Mouse (Mus musculus): ENCODE measurements around the gene Sema7a. TPM values are rescaled to one million over a fixed set of nuclear protein-coding genes. Genes with fewer than 3 reads are reported as not detected.

Sema7a gene
- polyA plus RNA-seq, 1 experiment: 6.5 TPM

DNA sequence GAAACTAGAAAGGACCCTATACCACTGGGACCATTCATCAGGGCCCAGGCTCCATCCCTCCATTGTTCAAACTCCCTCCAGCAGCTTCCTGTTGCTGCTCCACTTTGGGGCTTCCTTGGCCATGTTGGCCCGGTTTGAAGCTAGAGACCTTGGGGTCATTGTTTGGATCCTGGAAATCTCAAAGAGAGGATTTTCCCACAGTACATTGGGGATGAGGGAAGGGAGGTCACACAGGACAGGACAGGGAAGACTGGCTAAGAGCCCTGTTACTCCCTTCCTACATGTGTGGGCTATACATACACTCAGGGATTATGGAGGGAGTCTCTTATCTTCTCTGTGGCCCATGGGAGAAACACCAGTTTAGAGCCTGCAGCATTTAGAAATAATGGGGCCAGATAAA is 18.7 kb downstream of the Sema7a start:
- no peak overlapping the region for H3K27ac ChIP-seq (ENCODE audit: insufficient read depth, low read length)
- H3K4me1 ChIP-seq (ENCODE audit: control insufficient read depth, insufficient read depth, low read length): no peaks in the 10 kb centered on the region
- TF ChIP-seq CTCF (IDR thresholded peaks at IDR 0.05; ENCODE audit: borderline replicate concordance, insufficient read depth, low read length) (no peak), POLR2A (IDR thresholded peaks at IDR 0.05; ENCODE audit: low read depth, low read length) (no peak)
- H3K4me3 ChIP-seq (ENCODE audit: insufficient read depth, low read length): no peak overlapping the region

GRCm38 (mm10) chr9:57959399-57959798 is 19.5 kb downstream of the Sema7a start:
- no peak overlapping the region for H3K4me3 ChIP-seq (ENCODE audit: insufficient read depth, low read length)
- H3K4me1 ChIP-seq (ENCODE audit: control insufficient read depth, insufficient read depth, low read length): no peaks in the 10 kb centered on the region
- TF ChIP-seq POLR2A (IDR thresholded peaks at IDR 0.05; ENCODE audit: low read depth, low read length) (no peak), CTCF (IDR thresholded peaks at IDR 0.05; ENCODE audit: borderline replicate concordance, insufficient read depth, low read length) (no peak)
- no peak overlapping the region for H3K27ac ChIP-seq (ENCODE audit: insufficient read depth, low read length)

DNA sequence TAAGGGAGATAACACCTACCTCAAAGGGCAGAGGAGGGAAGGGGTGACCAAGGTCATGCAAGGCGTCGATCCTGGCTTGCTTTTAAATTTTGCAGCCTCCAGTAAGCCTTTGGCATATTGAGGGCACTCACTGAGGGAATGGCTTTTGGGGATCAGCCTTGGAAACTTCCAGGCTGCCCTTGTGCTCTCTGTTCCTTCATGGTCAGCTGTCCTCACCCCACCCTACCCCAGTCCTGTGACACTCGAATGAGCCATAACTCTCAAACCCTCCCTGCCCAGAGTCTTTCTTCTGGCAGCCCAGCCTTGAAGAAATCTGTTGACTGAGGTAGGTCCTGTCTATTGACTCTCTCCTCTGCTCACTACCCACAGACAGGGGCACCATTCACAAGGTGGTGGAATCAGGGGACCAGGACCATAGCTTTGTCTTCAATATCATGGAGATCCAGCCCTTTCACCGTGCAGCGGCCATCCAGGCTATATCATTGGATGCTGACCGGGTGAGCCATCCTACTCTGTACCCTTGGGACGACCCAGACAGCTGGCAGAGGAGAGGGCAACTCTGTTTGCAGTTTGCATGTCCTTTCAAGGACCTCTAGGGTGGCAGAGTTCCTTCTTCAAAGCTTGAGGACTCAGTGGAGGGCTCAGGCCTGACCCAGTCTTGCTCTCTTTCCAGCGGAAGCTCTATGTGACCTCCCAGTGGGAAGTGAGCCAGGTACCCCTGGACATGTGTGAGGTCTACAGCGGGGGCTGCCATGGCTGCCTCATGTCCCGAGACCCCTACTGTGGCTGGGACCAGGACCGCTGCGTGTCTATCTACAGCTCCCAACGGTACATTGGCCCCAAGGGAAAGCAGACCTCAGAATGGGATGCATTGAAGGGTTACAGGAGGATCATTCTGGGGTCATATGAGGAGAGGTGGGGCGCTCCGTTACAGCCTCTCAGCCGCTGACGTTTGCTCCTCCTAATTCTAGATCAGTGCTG is 20.3 kb downstream of the Sema7a start:
- no peak overlapping the region for H3K27ac ChIP-seq (ENCODE audit: insufficient read depth, low read length)
- no peaks in the 10 kb centered on the region for H3K4me1 ChIP-seq (ENCODE audit: control insufficient read depth, insufficient read depth, low read length)
- H3K4me3 ChIP-seq (ENCODE audit: insufficient read depth, low read length): no peak overlapping the region
- TF ChIP-seq CTCF (IDR thresholded peaks at IDR 0.05; ENCODE audit: borderline replicate concordance, insufficient read depth, low read length) (no peak), POLR2A (IDR thresholded peaks at IDR 0.05; ENCODE audit: low read depth, low read length) (no peak)

DNA sequence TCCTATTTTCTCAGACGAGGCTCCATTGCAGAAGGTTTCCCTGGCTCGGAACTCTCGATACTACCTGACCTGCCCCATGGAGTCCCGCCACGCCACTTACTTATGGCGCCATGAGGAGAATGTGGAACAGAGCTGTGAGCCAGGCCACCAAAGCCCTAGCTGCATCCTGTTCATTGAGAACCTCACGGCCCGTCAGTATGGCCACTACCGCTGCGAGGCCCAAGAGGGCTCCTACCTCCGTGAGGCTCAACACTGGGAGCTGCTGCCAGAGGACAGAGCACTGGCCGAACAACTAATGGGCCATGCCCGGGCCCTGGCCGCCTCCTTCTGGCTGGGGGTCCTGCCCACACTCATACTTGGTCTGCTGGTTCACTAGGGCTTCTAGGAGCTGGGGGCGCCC is 21.3 kb downstream of the Sema7a start:
- Histone ChIP-seq H3K27ac (ENCODE audit: insufficient read depth, low read length) (no peak overlapping the region), H3K4me1 (ENCODE audit: control insufficient read depth, insufficient read depth, low read length) (no peaks in the 10 kb centered on the region), H3K4me3 (ENCODE audit: insufficient read depth, low read length) (no peak overlapping the region)
- TF ChIP-seq POLR2A (IDR thresholded peaks at IDR 0.05; ENCODE audit: low read depth, low read length) (no peak), CTCF (IDR thresholded peaks at IDR 0.05; ENCODE audit: borderline replicate concordance, insufficient read depth, low read length) (no peak)

- no peaks in the 10 kb centered on the region for H3K4me1 ChIP-seq (ENCODE audit: control insufficient read depth, insufficient read depth, low read length)
- TF ChIP-seq POLR2A (IDR thresholded peaks at IDR 0.05; ENCODE audit: low read depth, low read length) (no peak), CTCF (IDR thresholded peaks at IDR 0.05; ENCODE audit: borderline replicate concordance, insufficient read depth, low read length) (no peak)
- no peak overlapping the region for H3K27ac ChIP-seq (ENCODE audit: insufficient read depth, low read length)
- H3K4me3 ChIP-seq (ENCODE audit: insufficient read depth, low read length): no peak overlapping the region
Observed at GRCm38 (mm10) chr9:57961863-57962778, 22.2 kb downstream of the Sema7a start.

DNA sequence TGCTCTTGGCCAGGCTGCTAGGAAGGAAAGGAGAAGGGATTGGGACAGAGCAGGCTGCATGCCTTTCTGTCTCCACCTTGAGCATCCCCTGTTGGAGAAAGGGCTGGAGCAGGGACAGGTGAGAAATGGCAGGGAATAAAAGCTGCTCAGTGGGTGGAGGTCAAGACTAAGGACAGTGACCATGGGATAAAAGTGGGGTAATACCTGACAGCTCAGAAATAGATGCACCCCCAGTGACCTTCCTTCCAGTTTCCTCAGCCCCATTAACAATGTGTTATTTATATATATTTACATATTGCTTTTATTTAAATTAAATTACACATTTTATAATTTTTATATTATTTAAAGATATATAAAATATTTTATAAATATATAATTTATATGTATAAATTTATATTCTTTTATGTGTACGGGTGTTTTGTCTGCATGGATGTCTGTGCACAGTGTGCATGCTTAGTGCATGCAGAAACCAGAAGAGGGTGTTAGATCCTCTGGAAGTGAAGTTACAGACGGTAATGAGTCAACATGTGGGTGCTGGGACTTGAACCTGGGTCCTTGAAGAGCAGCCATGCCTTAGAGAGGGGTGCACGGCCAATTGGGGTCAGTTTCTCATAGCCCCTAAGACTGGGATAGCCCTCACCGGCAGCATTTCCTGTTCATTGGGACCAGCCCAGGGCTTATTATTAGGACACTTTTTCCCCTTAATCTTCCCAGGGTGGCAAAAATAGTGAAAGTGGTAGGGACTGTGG is 23.5 kb downstream of the Sema7a start:
- no peaks in the 10 kb centered on the region for H3K4me1 ChIP-seq (ENCODE audit: control insufficient read depth, insufficient read depth, low read length)
- H3K27ac ChIP-seq (ENCODE audit: insufficient read depth, low read length): no peak overlapping the region
- TF ChIP-seq CTCF (IDR thresholded peaks at IDR 0.05; ENCODE audit: borderline replicate concordance, insufficient read depth, low read length): no peak
- no peak overlapping the region for H3K4me3 ChIP-seq (ENCODE audit: insufficient read depth, low read length)

DNA sequence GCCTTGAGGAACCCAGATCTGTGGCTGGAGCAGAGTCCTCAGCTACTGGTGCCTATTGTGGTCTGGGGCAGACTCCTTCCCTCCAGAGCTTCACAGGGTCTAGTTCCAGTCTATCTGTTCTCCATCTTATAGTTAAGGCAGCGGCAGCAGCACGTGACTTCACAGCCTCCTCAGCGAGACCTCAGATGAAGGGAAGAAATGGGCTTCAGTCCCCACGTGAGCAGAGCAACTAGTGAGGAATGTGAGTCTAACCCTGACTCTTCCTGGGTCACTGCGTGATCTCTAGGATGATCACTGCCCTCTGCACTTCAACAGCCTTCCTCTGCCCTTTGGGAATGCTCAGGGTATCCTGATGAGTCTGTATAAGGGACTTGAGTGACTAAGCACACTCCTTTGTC is 24.1 kb downstream of the Sema7a start:
- Histone ChIP-seq H3K27ac (ENCODE audit: insufficient read depth, low read length) (no peak overlapping the region), H3K4me1 (ENCODE audit: control insufficient read depth, insufficient read depth, low read length) (no peaks in the 10 kb centered on the region), H3K4me3 (ENCODE audit: insufficient read depth, low read length) (no peak overlapping the region)
- TF ChIP-seq CTCF (IDR thresholded peaks at IDR 0.05; ENCODE audit: borderline replicate concordance, insufficient read depth, low read length): no peak
- TF ChIP-seq POLR2A (IDR thresholded peaks at IDR 0.05; ENCODE audit: low read depth, low read length): no peak

DNA sequence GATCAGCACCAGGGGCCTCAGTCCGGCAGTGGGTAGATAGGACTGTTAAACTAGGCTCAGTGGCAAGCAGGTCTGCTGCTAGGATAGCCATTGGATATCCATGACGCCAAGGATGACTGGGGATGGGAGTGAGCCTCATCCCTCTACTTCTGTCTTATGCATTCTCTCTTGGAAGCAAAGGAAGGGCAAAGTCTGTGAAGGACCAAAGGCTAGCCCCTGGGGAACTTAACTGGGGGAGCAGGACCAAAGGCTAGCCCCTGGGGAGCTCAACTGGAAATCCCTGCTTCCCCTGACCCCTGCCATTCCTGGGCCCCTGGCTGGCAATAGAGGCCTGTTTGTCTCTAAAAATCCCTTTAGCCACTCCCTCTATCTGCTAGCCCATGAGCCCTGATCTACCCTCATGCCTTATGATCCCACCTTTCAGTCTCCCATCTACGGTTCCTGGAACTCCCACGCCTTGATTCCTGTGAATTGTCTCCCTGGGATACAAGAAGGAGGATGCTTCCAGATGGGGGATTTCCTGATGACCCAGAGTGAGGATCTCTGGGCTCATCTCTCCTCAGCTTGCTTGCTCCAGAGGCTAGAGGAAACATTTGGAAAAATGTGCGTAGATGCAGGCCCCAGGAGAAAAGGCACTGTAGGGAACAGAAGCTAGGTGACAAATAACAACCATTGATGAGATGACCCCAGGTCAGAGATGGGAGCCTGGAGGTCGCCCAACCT is 24.8 kb downstream of the Sema7a start:
- H3K4me3 ChIP-seq (ENCODE audit: insufficient read depth, low read length): no peak overlapping the region
- TF ChIP-seq CTCF (IDR thresholded peaks at IDR 0.05; ENCODE audit: borderline replicate concordance, insufficient read depth, low read length) (no peak), POLR2A (IDR thresholded peaks at IDR 0.05; ENCODE audit: low read depth, low read length) (no peak)
- H3K27ac ChIP-seq (ENCODE audit: insufficient read depth, low read length): no peak overlapping the region
- no peaks in the 10 kb centered on the region for H3K4me1 ChIP-seq (ENCODE audit: control insufficient read depth, insufficient read depth, low read length)

Measured in embryonic fibroblast, embryonic 13.5 days (primary cell).